Mouse (Mus musculus) embryonic facial prominence, embryonic 12.5 days (tissue): ENCODE data around the gene Tbc1d10a. TPM values are rescaled to one million over a fixed set of nuclear protein-coding genes. Genes with fewer than 3 reads are reported as not detected.
A peak's percentile ranks its signal among the peaks of the same experiment; 100 is the strongest.

ENCODE experiments used
- ATAC-seq: fragments of 200-750 bp; cut with Nextera tagmentation; 2 replicates; pipeline ENCODE4 v1.8.0; 2017; ENCODE audit not compliant: insufficient number of reproducible peaks, insufficient read depth, low FRiP score, low TSS enrichment
- H3K27ac ChIP-seq: fragments of 300-500 bp; sonication (generic); 2 replicates; pipeline ENCODE4 v1.5.1; 2016; ENCODE audit warnings: mild to moderate bottlenecking
- H3K27me3 ChIP-seq: fragments of 300-500 bp; sonication (generic); 2 replicates; pipeline ENCODE4 v1.6.1; 2016; ENCODE audit warnings: mild to moderate bottlenecking, moderate library complexity
- H3K36me3 ChIP-seq: fragments of 300-500 bp; sonication (generic); 2 replicates; pipeline ENCODE4 v1.6.1; 2016; ENCODE audit warnings: mild to moderate bottlenecking
- H3K4me1 ChIP-seq: fragments of 300-500 bp; sonication (generic); 2 replicates; pipeline ENCODE4 v1.6.1; 2016
- H3K4me2 ChIP-seq: fragments of 300-500 bp; sonication (generic); replicated peaks from 2 replicates; pipeline ENCODE4 v1.6.1; 2016; ENCODE audit warnings: mild to moderate bottlenecking, moderate library complexity
- H3K4me3 ChIP-seq: fragments of 300-500 bp; sonication (generic); 2 replicates; pipeline ENCODE4 v1.5.1; 2016; ENCODE audit warnings: mild to moderate bottlenecking
- H3K9ac ChIP-seq: fragments of 300-500 bp; sonication (generic); 2 replicates; pipeline ENCODE4 v1.6.1; 2016; ENCODE audit warnings: mild to moderate bottlenecking, moderate library complexity
- H3K9me3 ChIP-seq: fragments of 300-500 bp; sonication (generic); 2 replicates; pipeline ENCODE4 v1.6.1; 2016; ENCODE audit warnings: mild to moderate bottlenecking, moderate library complexity
- WGBS: fragments of 180-500 bp; shearing (Covaris S2); methylation state at CpG from one replicate; pipeline ENCODE4 v1.1.7; 2016; 5-methylcytosine and 5-hydroxymethylcytosine counted together
- polyA plus RNA-seq: library from polyadenylated mRNA; unstranded; fragments of >200 nt; fragmentation: Nextera tagmentation; extraction: Ambion mirVana; gene quantifications from 2 replicates; pipeline ENCODE4 v1.2.1, GENCODE M21; 2016

Gene Tbc1d10a
- polyA plus RNA-seq, 1 experiment from 2014 or later: 34.7 TPM

DNA sequence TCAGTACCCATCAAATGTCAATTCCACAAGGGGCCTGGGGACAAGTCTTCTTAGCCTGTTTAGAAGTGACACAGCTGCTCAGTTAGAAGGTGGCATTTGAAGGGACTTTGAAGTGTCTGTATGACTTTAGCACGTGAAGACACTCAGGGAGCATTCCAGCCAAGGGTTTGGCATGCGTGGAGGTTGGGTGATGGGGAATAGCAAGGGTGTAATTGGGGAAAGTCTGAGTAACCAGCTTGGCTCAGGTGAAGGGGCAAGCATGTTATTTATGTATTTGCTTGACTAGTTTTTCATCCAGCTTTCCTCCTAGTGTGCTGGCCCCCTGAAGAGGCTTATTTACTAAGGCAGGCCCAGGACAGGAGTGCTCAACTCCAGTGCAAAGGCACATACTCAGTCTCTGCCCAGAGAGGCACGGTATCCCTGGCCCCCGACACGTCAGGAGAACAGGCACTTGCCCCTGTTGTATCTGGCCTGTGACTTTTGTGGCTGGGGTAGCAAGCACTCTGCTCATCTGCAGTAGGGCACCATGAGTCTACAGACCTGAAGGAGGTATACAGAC, 18.6 kb downstream of the Tbc1d10a start:
- WGBS: 87% methylated on average over 5 of the region's 5 CpGs
- H3K4me3 ChIP-seq: no peak overlapping the region
- H3K27me3 ChIP-seq: no peaks in the 10 kb centered on the region
- H3K36me3 ChIP-seq: peaks cover 36% of the 10 kb centered on the region
- H3K9me3 ChIP-seq: no peaks in the 10 kb centered on the region
- ATAC-seq: no peak
- 0 out of 2 replicates have a peak, but pooled peaks cover 4% of the 10 kb centered on the region for H3K4me1 ChIP-seq
- H3K4me2 ChIP-seq: no peak overlapping the region
- no peak overlapping the region for H3K9ac ChIP-seq
- H3K27ac ChIP-seq: no peak overlapping the region

DNA sequence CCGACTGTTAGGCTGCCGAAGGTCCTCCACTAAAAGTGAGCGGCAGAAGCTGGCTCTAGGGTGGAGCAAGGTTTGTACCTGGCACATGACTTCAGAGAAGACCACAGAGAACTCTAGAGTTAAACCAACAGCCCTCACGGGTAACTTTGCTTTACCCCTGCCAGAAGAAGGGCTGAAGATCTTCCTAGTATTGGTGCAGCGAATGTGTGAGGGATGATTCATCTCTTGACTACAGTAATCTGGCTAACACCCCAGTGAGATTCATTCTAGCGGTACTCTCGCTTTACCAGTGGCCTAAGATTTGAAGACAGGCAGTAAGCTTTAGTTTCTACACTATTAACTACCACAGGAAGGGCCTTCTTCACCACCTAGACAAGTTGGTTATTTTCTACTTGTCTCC, 19.4 kb downstream of the Tbc1d10a start:
- Histone ChIP-seq H3K27ac (no peak overlapping the region), H3K27me3 (no peaks in the 10 kb centered on the region), H3K4me1 (0 out of 2 replicates have a peak, but pooled peaks cover 4% of the 10 kb centered on the region), H3K4me2 (no peak overlapping the region), H3K9me3 (no peaks in the 10 kb centered on the region), H3K9ac (no peak overlapping the region), H3K36me3 (peaks cover 41% of the 10 kb centered on the region), H3K4me3 (no peak overlapping the region)
- ATAC-seq: no peak
- 88% methylated on average over 7 of the region's 7 CpGs for WGBS

DNA sequence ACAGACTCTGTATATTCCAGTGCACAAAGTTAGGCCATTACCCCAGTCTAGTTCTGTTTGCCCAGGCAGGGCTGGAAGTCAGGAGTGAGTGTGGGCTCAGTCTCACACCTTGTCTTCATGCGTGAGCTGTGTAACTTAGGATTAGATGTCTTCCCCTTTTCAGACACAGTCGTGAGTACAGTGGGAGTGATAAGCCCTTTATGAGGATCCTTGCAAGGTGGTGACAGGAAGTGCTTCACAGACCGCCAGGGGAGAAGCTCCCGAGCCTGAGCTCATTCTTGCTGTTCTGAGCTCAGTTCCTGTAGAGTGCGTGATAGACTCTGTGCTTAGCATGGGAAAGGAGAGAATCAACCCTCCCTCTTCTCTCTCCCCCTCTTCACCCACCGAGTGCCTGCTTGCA, 20.0 kb downstream of the Tbc1d10a start:
- no peak overlapping the region for H3K27ac ChIP-seq

DNA sequence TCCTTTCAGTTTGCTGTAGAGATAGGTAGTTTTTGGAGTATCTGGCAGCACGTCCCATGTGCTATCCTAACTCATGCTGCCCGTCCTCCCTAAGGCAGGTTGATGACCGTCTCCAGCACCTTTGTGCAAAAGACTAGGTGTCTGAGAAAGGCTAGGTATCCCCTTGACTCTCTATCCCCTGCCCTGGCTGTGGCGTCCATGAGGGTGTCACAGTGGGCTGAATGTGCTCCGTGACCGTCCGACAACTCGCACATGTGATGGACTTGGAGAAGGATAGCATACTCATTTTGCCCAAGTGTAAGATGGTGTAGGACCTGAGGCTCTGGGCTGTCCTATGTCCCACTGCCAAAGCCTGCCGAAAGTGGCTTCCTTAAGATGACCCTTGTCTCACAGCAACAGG, 21.1 kb downstream of the Tbc1d10a start:
- no peaks in the 10 kb centered on the region for H3K4me1 ChIP-seq
- WGBS: 89% methylated on average over 9 of the region's 9 CpGs
- H3K36me3 ChIP-seq: peaks cover 52% of the 10 kb centered on the region

More for the DNA sequence above, 20.0 kb downstream of the Tbc1d10a start:
- WGBS: 74% methylated on average over 6 of the region's 6 CpGs
- no peaks in the 10 kb centered on the region for H3K9me3 ChIP-seq
- H3K36me3 ChIP-seq: peaks cover 44% of the 10 kb centered on the region
- H3K4me1 ChIP-seq: 0 out of 2 replicates have a peak, but pooled peaks cover 4% of the 10 kb centered on the region
- no peak overlapping the region for H3K4me2 ChIP-seq
- no peak overlapping the region for H3K9ac ChIP-seq
- no peaks in the 10 kb centered on the region for H3K27me3 ChIP-seq
- no peak for ATAC-seq
- H3K4me3 ChIP-seq: no peak overlapping the region

DNA sequence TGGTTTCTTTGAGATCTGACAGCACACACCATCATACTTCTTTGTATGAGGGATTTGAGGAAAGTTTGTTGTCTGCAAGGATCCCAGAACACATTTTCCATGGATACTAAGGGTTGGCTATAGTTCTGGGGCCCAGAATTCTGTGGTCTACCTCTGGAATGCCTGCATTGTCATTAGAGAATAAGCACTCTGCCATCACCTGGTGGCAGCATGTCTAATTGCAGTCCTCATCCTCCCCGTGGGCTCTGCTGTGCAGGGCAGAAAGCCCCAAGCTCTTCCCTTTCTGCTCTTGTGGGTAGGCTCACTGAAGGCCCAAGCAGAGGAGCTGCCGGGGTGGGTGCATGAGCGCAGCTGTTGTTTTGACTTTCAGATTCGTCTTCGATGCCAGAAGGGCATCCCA, 23.0 kb downstream of the Tbc1d10a start:
- Histone ChIP-seq H3K4me1 (no peaks in the 10 kb centered on the region), H3K4me3 (no peak overlapping the region), H3K27ac (no peak overlapping the region), H3K9me3 (no peaks in the 10 kb centered on the region), H3K27me3 (no peaks in the 10 kb centered on the region), H3K4me2 (no peak overlapping the region), H3K9ac (no peak overlapping the region), H3K36me3 (peaks cover 69% of the 10 kb centered on the region)
- ATAC-seq: no peak
- WGBS: 78% methylated on average over 5 of the region's 5 CpGs

More for the DNA sequence above, 21.1 kb downstream of the Tbc1d10a start:
- Histone ChIP-seq H3K9ac (no peak overlapping the region), H3K27me3 (no peaks in the 10 kb centered on the region), H3K4me2 (no peak overlapping the region), H3K27ac (no peak overlapping the region), H3K9me3 (no peaks in the 10 kb centered on the region), H3K4me3 (no peak overlapping the region)
- no peak for ATAC-seq

DNA sequence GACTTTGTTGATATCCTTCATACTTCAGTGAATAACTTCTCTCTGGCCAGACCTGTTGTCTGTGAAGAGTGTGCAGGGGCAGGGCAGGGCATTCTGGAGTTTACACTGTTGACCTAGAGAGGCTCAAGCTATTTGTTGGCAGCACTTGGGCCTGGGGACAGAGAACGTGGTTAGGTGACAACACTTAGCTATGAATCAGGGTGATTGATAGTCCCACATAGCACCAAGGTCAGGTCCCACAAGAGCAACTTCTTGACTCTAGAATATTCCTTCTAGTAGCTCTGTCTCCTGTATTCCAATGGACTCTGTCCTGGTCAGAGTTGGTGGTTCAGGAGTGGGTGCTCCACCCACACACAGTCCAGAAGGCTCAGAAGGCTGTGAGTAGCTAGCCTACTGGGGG, 24.2 kb downstream of the Tbc1d10a start:
- no peak overlapping the region for H3K27ac ChIP-seq
- no peaks in the 10 kb centered on the region for H3K9me3 ChIP-seq
- WGBS: 85% methylated on average over 1 of the region's 1 CpGs

DNA sequence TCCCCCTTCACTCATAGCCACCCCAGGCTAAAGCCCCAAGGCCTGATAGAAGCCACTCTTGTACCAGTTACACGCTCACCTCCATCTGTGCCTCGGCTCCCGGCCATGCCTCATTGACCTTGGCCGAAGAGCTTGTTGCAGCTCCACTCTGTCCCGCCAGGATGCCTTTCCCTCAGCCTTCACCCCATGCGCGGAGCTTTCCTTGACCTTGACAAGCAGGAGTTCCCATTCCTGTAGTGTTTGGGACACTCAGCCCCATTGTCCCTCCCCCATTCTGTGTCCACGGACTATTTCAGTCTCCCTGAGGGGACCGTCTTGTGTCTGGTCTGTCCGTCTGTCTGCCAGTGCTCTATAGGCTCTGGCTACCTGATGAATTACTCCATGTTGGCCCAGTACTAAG, 26.5 kb downstream of the Tbc1d10a start:
- Histone ChIP-seq H3K27ac (no peak overlapping the region), H3K4me3 (no peak overlapping the region), H3K36me3 (peaks cover 62% of the 10 kb centered on the region), H3K9me3 (no peaks in the 10 kb centered on the region), H3K27me3 (peaks cover 6% of the 10 kb centered on the region; the same call in 1 of the 2 replicates), H3K4me1 (no peaks in the 10 kb centered on the region), H3K4me2 (no peak overlapping the region), H3K9ac (no peak overlapping the region)
- 93% methylated on average over 10 of the region's 10 CpGs for WGBS
- no peak for ATAC-seq

More for the DNA sequence above, 24.2 kb downstream of the Tbc1d10a start:
- H3K9ac ChIP-seq: no peak overlapping the region
- H3K4me2 ChIP-seq: no peak overlapping the region
- H3K4me3 ChIP-seq: no peak overlapping the region
- ATAC-seq: no peak
- no peaks in the 10 kb centered on the region for H3K27me3 ChIP-seq
- no peaks in the 10 kb centered on the region for H3K4me1 ChIP-seq
- peaks cover 78% of the 10 kb centered on the region for H3K36me3 ChIP-seq

DNA sequence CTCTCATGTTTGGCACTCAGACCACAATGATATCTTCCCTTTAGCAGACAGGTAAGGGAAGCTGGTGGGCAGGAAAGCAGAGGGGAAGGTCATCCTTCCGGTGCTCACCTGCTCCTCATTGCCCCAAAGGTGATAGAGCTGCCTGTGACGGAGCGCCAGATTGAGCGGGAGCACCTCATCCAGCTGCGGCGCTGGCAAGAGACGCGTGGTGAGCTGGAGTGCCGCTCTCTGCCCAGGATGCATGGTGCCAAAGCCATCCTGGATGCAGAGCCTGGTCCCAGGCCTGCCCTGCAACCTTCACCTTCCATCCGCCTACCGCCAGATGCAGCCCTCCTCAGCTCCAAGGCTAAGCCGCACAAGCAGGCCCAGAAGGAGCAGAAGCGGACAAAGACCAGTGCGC, 28.0 kb downstream of the Tbc1d10a start:
- no peak overlapping the region for H3K4me3 ChIP-seq
- H3K9ac ChIP-seq: no peak overlapping the region
- H3K27me3 ChIP-seq: peaks cover 20% of the 10 kb centered on the region
- peaks cover 49% of the 10 kb centered on the region for H3K36me3 ChIP-seq
- no peak for ATAC-seq
- no peak overlapping the region for H3K4me2 ChIP-seq
- H3K4me1 ChIP-seq: peaks cover 3% of the 10 kb centered on the region; the same call in 1 of the 2 replicates
- 95% methylated on average over 14 of the region's 14 CpGs for WGBS
- no peaks in the 10 kb centered on the region for H3K9me3 ChIP-seq
- no peak overlapping the region for H3K27ac ChIP-seq

DNA sequence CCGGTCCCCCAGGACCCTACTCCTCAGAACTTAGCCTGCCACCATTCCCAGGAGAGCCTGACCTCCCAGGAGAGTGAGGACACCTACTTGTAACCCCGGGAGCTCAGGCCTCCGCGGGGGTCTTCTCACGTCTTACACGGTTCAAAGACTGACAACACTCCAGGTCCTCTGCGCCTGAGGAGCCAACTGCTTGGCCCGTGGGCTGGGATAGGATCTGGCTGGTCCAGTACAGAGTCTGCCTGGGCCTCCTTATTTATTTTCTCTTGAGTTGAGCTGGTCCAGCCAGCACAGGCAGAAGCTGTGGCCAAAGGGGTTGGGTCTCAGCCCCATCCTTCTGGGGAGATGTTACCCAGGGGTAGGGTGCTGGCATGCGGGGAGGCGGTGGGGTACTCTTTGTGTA, 28.5 kb downstream of the Tbc1d10a start:
- Histone ChIP-seq H3K4me1 (peaks cover 3% of the 10 kb centered on the region; the same call in 1 of the 2 replicates), H3K4me3 (no peak overlapping the region), H3K9ac (no peak overlapping the region), H3K27me3 (peaks cover 23% of the 10 kb centered on the region), H3K27ac (no peak overlapping the region), H3K9me3 (no peaks in the 10 kb centered on the region), H3K4me2 (no peak overlapping the region), H3K36me3 (peaks cover 44% of the 10 kb centered on the region)
- WGBS: 84% methylated on average over 10 of the region's 10 CpGs
- no peak for ATAC-seq

DNA sequence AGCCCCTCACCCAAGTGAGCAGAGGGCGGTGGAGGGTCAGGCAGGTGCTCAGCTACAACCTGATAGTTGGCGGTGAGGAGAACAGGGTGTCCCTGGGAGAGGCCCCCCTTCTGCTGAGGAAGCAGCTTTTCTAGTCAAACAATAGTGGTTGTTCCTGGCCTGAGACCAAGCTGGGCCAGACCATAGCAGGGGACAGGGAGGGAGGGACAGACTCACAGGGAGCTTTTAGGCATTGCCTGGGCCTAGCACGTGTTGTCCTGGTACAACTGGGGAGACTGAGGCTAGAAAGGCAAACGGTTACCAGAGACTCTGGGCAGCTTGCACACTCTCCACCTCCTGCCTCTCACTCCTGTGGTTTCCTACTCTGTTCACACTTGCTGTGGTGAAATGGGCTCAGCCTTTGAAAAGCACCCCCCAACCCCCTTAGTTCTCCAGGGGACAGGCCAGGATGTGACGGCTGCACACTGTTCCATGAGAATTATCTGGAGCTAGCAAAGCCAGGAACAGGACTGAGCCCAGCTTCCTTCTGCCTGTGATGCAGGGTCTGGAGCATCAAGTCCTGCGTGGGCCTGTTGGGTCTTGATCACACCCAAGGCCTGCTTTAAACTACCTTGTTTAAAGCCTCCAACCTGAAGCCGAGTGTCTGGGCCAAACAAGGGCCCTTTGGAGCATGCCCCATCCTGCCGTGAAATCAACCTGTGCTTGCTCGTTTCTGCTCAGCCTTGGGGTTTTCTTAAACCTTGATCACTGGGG, 29.8 kb downstream of the Tbc1d10a start:
- Histone ChIP-seq H3K4me3 (no peak overlapping the region), H3K4me2 (no peak overlapping the region), H3K27me3 (peaks cover 26% of the 10 kb centered on the region), H3K36me3 (peaks cover 35% of the 10 kb centered on the region), H3K9ac (no peak overlapping the region), H3K4me1 (peaks cover 3% of the 10 kb centered on the region; the same call in 1 of the 2 replicates), H3K9me3 (no peaks in the 10 kb centered on the region), H3K27ac (peak overlapping the region; percentile 65)
- no peak for ATAC-seq
- WGBS: 75% methylated on average over 9 of the region's 9 CpGs

DNA sequence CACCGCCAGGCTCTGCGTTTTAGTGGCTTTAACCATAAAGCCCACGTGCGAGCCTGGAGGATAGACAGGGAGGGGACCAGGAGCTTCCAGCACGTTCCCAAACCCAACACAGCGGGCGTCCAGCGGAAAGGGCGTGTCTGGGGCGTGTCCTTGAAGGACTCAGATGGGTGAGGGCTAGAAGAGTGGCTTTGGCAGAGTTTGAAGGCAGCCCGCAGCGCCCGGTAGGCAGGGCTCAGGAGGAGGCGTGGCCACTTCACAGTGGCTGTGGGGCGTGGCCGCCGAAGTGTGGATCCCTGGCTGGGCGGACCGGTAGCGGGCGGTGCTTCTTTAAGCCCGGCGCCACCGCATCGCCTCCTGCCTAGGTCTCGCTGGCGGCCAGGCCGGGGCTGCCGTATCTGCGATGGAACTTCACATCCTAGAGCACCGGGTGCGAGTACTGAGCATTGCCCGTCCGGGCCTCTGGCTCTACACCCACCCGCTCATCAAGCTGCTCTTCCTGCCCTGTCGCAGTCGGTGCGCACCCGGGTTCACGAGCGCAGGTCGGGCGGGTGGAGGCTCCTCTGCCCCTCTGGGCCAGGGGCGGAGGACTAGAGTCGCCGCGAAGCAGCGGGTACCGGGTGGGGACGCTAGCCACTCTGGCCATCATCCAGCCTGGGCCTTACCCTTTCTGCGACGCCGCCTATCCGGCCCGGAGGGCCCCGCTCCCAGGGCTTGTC, 31.5 kb downstream of the Tbc1d10a start, which contains the start of gene Castor1:
Gene Castor1, plus strand, starts transcription at position 312 of the 716 bp plus-strand sequence.
- H3K4me1 ChIP-seq: peaks cover 3% of the 10 kb centered on the region; the same call in 1 of the 2 replicates
- H3K4me2 ChIP-seq: peak within 1 kb of the TSS; percentile 61
- H3K27ac ChIP-seq: no peak within 1 kb of the TSS
- peak; percentile 26 for ATAC-seq
- H3K27me3 ChIP-seq: peaks cover 26% of the 10 kb centered on the region
- WGBS: 2% methylated on average over 56 of the region's 56 CpGs
- H3K36me3 ChIP-seq: peaks cover 22% of the 10 kb centered on the region
- H3K9me3 ChIP-seq: no peaks in the 10 kb centered on the region
- peak within 1 kb of the TSS; percentile 39 for H3K4me3 ChIP-seq
- H3K9ac ChIP-seq: peak within 1 kb of the TSS; percentile 44
